Mouse (Mus musculus) lung, embryonic 16.5 days (tissue): ENCODE measurements around the gene Ube3c. TPM values are rescaled to one million over a fixed set of nuclear protein-coding genes. Genes with fewer than 3 reads are reported as not detected.
"Not testable (repeated sequence)": the region's sequence is repeated elsewhere in the genome, so short reads cannot be mapped to it uniquely, and the experiment has no call there.

ENCODE experiments used
- ATAC-seq: fragments of 200-750 bp; cut with Nextera tagmentation; 2 replicates; pipeline ENCODE4 v1.8.0; 2017; ENCODE audit warnings: low read depth, mild to moderate bottlenecking, moderate library complexity
- H3K27ac ChIP-seq: fragments of 300-500 bp; sonication (generic); 2 replicates; pipeline ENCODE4 v1.5.1; 2014; ENCODE audit warnings: mild to moderate bottlenecking, control low read depth, low read length
- H3K27me3 ChIP-seq: fragments of 300-500 bp; sonication (generic); 2 replicates; pipeline ENCODE4 v1.6.1; 2014; ENCODE audit warnings: low read depth, low read length, mixed read lengths; ENCODE audit not compliant: control insufficient read depth, insufficient read depth
- H3K36me3 ChIP-seq: fragments of 300-500 bp; sonication (generic); 2 replicates; pipeline ENCODE4 v1.6.1; 2014; ENCODE audit warnings: low read length; ENCODE audit not compliant: control insufficient read depth, insufficient read depth
- H3K4me1 ChIP-seq: fragments of 300-500 bp; sonication (generic); replicated peaks from 2 replicates; pipeline ENCODE4 v1.6.1; 2014; ENCODE audit warnings: low read length, mixed read lengths; ENCODE audit not compliant: control insufficient read depth, insufficient read depth
- H3K4me2 ChIP-seq: fragments of 300-500 bp; sonication (generic); 2 replicates; pipeline ENCODE4 v1.6.1; 2014; ENCODE audit warnings: low read depth, low read length, control low read depth
- H3K4me3 ChIP-seq: fragments of 300-500 bp; sonication (generic); 2 replicates; pipeline ENCODE4 v1.5.1; 2014; ENCODE audit warnings: mild to moderate bottlenecking, low read length, control low read depth
- H3K9ac ChIP-seq: fragments of 300-500 bp; sonication (generic); 2 replicates; pipeline ENCODE4 v1.6.1; 2014; ENCODE audit warnings: low read length, control low read depth
- H3K9me3 ChIP-seq: fragments of 300-500 bp; sonication (generic); 2 replicates; pipeline ENCODE4 v1.6.1; 2016; ENCODE audit warnings: low read length; ENCODE audit not compliant: control insufficient read depth
- WGBS: fragments of 180-500 bp; shearing (Covaris S2); extraction: QIAGEN DNeasy Blood & Tissue Kit; methylation state at CpG from one replicate; pipeline ENCODE4 v1.1.7; 2014; 5-methylcytosine and 5-hydroxymethylcytosine counted together
- polyA plus RNA-seq: library from polyadenylated mRNA; unstranded; fragments of >200 nt; fragmentation: Nextera tagmentation; extraction: Ambion mirVana; gene quantifications from 2 replicates; pipeline ENCODE4 v1.2.1, GENCODE M21; 2015

Ube3c gene
- polyA plus RNA-seq, 1 experiment from 2014 or later = 11.1 TPM

GRCm38 (mm10) chr5:29592161-29592560 is 23.1 kb downstream of the Ube3c start:
- 100% methylated on average over 7 of the region's 7 CpGs for WGBS
- H3K27me3 ChIP-seq, H3K9ac ChIP-seq, H3K9me3 ChIP-seq, ATAC-seq, H3K27ac ChIP-seq, H3K4me1 ChIP-seq, H3K4me3 ChIP-seq, H3K4me2 ChIP-seq: not testable (repeated sequence)
- peaks cover 32% of the 10 kb centered on the region for H3K36me3 ChIP-seq

DNA sequence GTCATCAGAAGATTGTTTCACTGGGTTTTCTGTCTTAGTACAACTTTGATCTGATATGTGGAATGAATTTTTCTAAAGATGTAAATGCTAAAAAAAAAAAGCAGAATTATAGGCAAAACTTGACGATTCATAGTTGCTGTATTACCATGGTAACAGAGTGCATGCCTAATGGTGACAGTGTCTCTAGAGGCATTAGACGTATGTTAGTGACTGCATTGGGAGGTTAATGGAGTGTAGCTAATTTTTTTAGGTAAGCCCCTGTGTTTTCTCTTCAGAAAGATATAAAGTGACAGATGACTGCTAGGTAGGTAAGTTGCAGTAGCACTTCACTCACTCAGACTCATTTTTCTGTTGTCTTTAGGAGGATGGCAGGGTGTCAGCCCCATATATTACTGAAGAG is 37.5 kb downstream of the Ube3c start:
- Histone ChIP-seq H3K9ac (no peak overlapping the region), H3K4me3 (no peak overlapping the region), H3K4me2 (no peak overlapping the region), H3K27me3 (no peaks in the 10 kb centered on the region), H3K9me3 (no peaks in the 10 kb centered on the region), H3K36me3 (peaks cover 26% of the 10 kb centered on the region), H3K4me1 (no peaks in the 10 kb centered on the region), H3K27ac (no peak overlapping the region)
- WGBS = 75% methylated on average over 2 of the region's 2 CpGs
- ATAC-seq = no peak

DNA sequence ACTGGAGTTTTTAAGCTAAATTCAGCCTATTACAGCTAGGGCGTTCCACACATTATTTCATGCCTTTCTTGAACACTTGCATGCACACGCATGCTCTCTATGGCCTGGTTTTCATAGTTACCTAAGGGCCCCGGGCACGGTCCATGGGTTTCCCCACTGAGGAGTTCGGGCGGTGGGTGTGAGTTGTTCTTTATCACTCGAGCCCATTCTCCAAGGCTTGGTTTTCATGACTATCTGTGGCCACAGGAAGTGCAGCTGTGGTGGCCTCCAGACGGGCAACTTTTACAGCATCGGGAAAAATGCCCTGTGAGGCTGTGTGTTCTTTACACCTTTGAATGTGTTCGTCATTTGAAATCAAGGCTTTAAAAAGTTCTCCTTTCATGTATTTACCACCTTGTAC is 56.6 kb downstream of the Ube3c start:
- WGBS = 88% methylated on average over 10 of the region's 10 CpGs
- H3K27me3 ChIP-seq = no peaks in the 10 kb centered on the region
- H3K9ac ChIP-seq = no peak overlapping the region
- ATAC-seq = no peak
- no peak overlapping the region for H3K4me2 ChIP-seq
- no peaks in the 10 kb centered on the region for H3K4me1 ChIP-seq
- peaks cover 8% of the 10 kb centered on the region for H3K36me3 ChIP-seq
- no peak overlapping the region for H3K4me3 ChIP-seq
- H3K9me3 ChIP-seq = no peaks in the 10 kb centered on the region
- no peak overlapping the region for H3K27ac ChIP-seq

GRCm38 (mm10) chr5:29629941-29630340 is 60.9 kb downstream of the Ube3c start:
- Histone ChIP-seq H3K36me3 (peaks cover 11% of the 10 kb centered on the region), H3K4me2 (no peak overlapping the region), H3K9me3 (no peaks in the 10 kb centered on the region), H3K27ac (no peak overlapping the region), H3K4me3 (no peak overlapping the region), H3K27me3 (no peaks in the 10 kb centered on the region), H3K9ac (no peak overlapping the region), H3K4me1 (no peaks in the 10 kb centered on the region)
- WGBS = 88% methylated on average over 2 of the region's 2 CpGs
- ATAC-seq = no peak

GRCm38 (mm10) chr5:29631711-29632110 is 62.7 kb downstream of the Ube3c start:
- Histone ChIP-seq H3K4me2 (no peak overlapping the region), H3K4me1 (no peaks in the 10 kb centered on the region), H3K4me3 (no peak overlapping the region), H3K9ac (no peak overlapping the region), H3K27me3 (no peaks in the 10 kb centered on the region), H3K27ac (no peak overlapping the region), H3K9me3 (no peaks in the 10 kb centered on the region), H3K36me3 (peaks cover 11% of the 10 kb centered on the region)
- WGBS = 70% methylated on average over 3 of the region's 3 CpGs
- no peak for ATAC-seq

- H3K27me3 ChIP-seq = no peaks in the 10 kb centered on the region
- H3K4me2 ChIP-seq = no peak overlapping the region
- no peak overlapping the region for H3K9ac ChIP-seq
- H3K4me3 ChIP-seq = no peak overlapping the region
- no peaks in the 10 kb centered on the region for H3K9me3 ChIP-seq
- no peak for ATAC-seq
- peaks cover 15% of the 10 kb centered on the region for H3K36me3 ChIP-seq
- H3K4me1 ChIP-seq = no peaks in the 10 kb centered on the region
- no peak overlapping the region for H3K27ac ChIP-seq
Observed at GRCm38 (mm10) chr5:29636298-29636697, 67.3 kb downstream of the Ube3c start.

GRCm38 (mm10) chr5:29636884-29637283 is 67.8 kb downstream of the Ube3c start:
- Histone ChIP-seq H3K4me2 (no peak overlapping the region), H3K4me1 (no peaks in the 10 kb centered on the region), H3K36me3 (peaks cover 12% of the 10 kb centered on the region), H3K4me3 (no peak overlapping the region), H3K27ac (no peak overlapping the region), H3K27me3 (no peaks in the 10 kb centered on the region), H3K9me3 (no peaks in the 10 kb centered on the region), H3K9ac (no peak overlapping the region)
- no peak for ATAC-seq

DNA sequence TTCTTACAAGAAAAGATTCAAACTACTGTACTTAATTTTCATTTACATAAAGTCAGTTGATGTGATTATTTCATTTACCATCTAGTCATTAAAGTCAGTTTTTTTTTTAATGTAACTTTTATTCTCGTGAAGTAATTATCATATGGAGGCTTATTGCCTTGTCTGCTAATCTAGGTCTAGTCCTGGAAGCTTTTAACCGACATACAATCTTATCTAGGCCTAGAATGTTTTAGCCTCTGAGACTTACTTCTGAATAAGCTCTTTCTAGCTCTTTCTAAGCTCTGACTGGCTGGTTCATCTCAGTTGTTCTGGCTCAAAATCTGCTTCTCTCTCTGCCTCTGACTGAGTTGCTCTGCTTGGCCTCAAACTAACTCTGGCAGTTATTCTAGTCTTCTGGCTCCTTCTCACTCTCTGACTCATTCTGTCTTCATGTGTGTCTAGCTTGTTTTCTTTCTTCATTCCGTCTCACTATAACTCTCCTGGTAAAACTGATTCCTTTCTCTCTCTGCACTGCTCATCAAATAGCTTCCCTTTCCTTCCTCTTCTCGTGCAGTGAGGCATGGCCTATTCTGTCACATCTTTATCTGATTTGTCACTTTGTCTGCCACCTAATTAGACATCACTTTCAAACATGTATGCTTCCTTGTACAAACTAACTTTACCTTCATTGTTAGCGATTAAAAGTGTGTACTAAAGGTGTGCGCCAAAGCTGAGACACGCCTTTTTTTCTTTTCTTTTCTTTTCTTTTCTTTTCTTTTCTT is 72.3 kb downstream of the Ube3c start:
- no peak overlapping the region for H3K4me3 ChIP-seq
- 84% methylated on average over 7 of the region's 7 CpGs for WGBS
- no peak overlapping the region for H3K9ac ChIP-seq
- no peak for ATAC-seq
- H3K36me3 ChIP-seq = peaks cover 11% of the 10 kb centered on the region
- no peaks in the 10 kb centered on the region for H3K27me3 ChIP-seq
- no peak overlapping the region for H3K4me2 ChIP-seq
- H3K4me1 ChIP-seq = no peaks in the 10 kb centered on the region
- H3K27ac ChIP-seq = no peak overlapping the region
- H3K9me3 ChIP-seq = no peaks in the 10 kb centered on the region

- no peak overlapping the region for H3K4me3 ChIP-seq
- no peaks in the 10 kb centered on the region for H3K27me3 ChIP-seq
- ATAC-seq = no peak
- H3K4me1 ChIP-seq = no peaks in the 10 kb centered on the region
- no peaks in the 10 kb centered on the region for H3K9me3 ChIP-seq
- H3K4me2 ChIP-seq = no peak overlapping the region
- peaks cover 10% of the 10 kb centered on the region for H3K36me3 ChIP-seq
- H3K27ac ChIP-seq = no peak overlapping the region
- no peak overlapping the region for H3K9ac ChIP-seq
Observed at GRCm38 (mm10) chr5:29651696-29652095, 82.7 kb downstream of the Ube3c start.
